8 mouse cellular contexts compared by ENCODE assay signal in genomic region chr14:60784427-60785315, GRCm38 (mm10). TPM values are rescaled to one million over a fixed set of nuclear protein-coding genes. Genes with fewer than 3 reads are reported as not detected.
A peak's percentile ranks its signal among the peaks of the same experiment; 100 is the strongest.
DNase-seq lines count a peak whose midpoint lies in the region; ATAC-seq and TF ChIP-seq lines count a peak whose summit lies in the region.

TSS of gene Mipep (plus strand) at chr14:60784573.

- peaks cover 6% of the 10 kb centered on the region for H3K4me1 ChIP-seq in bone marrow, adult 2 months (ENCODE audit: control insufficient read depth, insufficient read depth, low read length)
- 0 out of 2 replicates have a peak, but pooled peaks cover 7% of the 10 kb centered on the region for H3K4me1 ChIP-seq in embryonic facial prominence, embryonic 15.5 days
- H3K4me1 ChIP-seq in limb, embryonic 14.5 days (ENCODE audit: control insufficient read depth, insufficient read depth, low read length): no peaks in the 10 kb centered on the region
- H3K4me1 ChIP-seq in midbrain, postnatal 0 days (ENCODE audit: insufficient read depth, low read length): no peaks in the 10 kb centered on the region

- TF ChIP-seq CTCF in bone marrow, adult 2 months (IDR thresholded peaks at IDR 0.05; ENCODE audit: control insufficient read depth, insufficient read depth, low read length): peak; percentile 97
- TF ChIP-seq CTCF in midbrain, postnatal 0 days (IDR thresholded peaks at IDR 0.05): peak; percentile 93

- under 1% methylated on average over 61 of the region's 61 CpGs for WGBS in bone marrow, adult 2 months
- under 1% methylated on average over 61 of the region's 61 CpGs for WGBS in embryonic facial prominence, embryonic 15.5 days
- WGBS in limb, embryonic 14.5 days: under 1% methylated on average over 55 of the region's 61 CpGs
- under 1% methylated on average over 61 of the region's 61 CpGs for WGBS in midbrain, postnatal 0 days

- H3K4me2 ChIP-seq in embryonic facial prominence, embryonic 15.5 days (replicated peaks): peak within 1 kb of the TSS; percentile 73
- H3K4me2 ChIP-seq in limb, embryonic 14.5 days (replicated peaks; ENCODE audit: low read depth, low read length, severe bottlenecking): peak within 1 kb of the TSS; percentile 75
- H3K4me2 ChIP-seq in midbrain, postnatal 0 days (ENCODE audit: low read depth, low read length, poor library complexity, severe bottlenecking): peak within 1 kb of the TSS; percentile 67

- peak within 1 kb of the TSS; percentile 53 for H3K27ac ChIP-seq in bone marrow, adult 2 months (ENCODE audit: control insufficient read depth, insufficient read depth, low read depth, low read length, poor library complexity)
- no peak within 1 kb of the TSS; the same call in 1 of the 2 replicates for H3K27ac ChIP-seq in embryonic facial prominence, embryonic 15.5 days (replicated peaks)
- H3K27ac ChIP-seq in limb, embryonic 14.5 days (replicated peaks; ENCODE audit: low read depth, low read length): 0 out of 2 replicates have a peak within 1 kb of the TSS, but pooled peaks have one; percentile 33
- H3K27ac ChIP-seq in midbrain, postnatal 0 days (ENCODE audit: low read depth, low read length): peak within 1 kb of the TSS; percentile 52; the same call in 1 of the 2 replicates

- peak; percentile 93 for DNase-seq in 416B (ENCODE audit: low read depth)
- peak; percentile 86 for DNase-seq in heart, adult 8-10 months (ENCODE audit: low spot score)
- DNase-seq in kidney, adult 9 months: peak; percentile 89
- DNase-seq in limb, embryonic 14.5 days (ENCODE audit: low spot score): peak; percentile 89
- DNase-seq in midbrain, postnatal 0 days (ENCODE audit: low spot score): peak; percentile 94
- peak; percentile 70 to 80 for DNase-seq in spleen, postnatal 14 days (ENCODE audit: low spot score in 2 of 2)

- H3K4me3 ChIP-seq in bone marrow, adult 2 months (replicated peaks; ENCODE audit: control insufficient read depth, low read depth, low read length): peak within 1 kb of the TSS; percentile 70
- H3K4me3 ChIP-seq in embryonic facial prominence, embryonic 15.5 days (replicated peaks): peak within 1 kb of the TSS; percentile 79
- peak within 1 kb of the TSS; percentile 73 for H3K4me3 ChIP-seq in limb, embryonic 14.5 days (replicated peaks; ENCODE audit: low read length)
- peak within 1 kb of the TSS; percentile 59 for H3K4me3 ChIP-seq in midbrain, postnatal 0 days (ENCODE audit: low read depth, low read length)

- H3K9me3 ChIP-seq in embryonic facial prominence, embryonic 15.5 days (replicated peaks): no peaks in the 10 kb centered on the region
- no peaks in the 10 kb centered on the region for H3K9me3 ChIP-seq in limb, embryonic 14.5 days (ENCODE audit: control insufficient read depth, low read length)
- no peaks in the 10 kb centered on the region for H3K9me3 ChIP-seq in midbrain, postnatal 0 days (ENCODE audit: low read length)

- H3K9ac ChIP-seq in embryonic facial prominence, embryonic 15.5 days: peak within 1 kb of the TSS; percentile 64
- peak within 1 kb of the TSS; percentile 78 for H3K9ac ChIP-seq in limb, embryonic 14.5 days (ENCODE audit: low read depth, low read length, severe bottlenecking)
- H3K9ac ChIP-seq in midbrain, postnatal 0 days (replicated peaks; ENCODE audit: low read length, poor library complexity, severe bottlenecking): peak within 1 kb of the TSS; percentile 61

- ATAC-seq in embryonic facial prominence, embryonic 15.5 days (ENCODE audit: insufficient number of reproducible peaks, low FRiP score, low TSS enrichment, low read depth): peak; percentile 85
- ATAC-seq in limb, embryonic 14.5 days (ENCODE audit: low FRiP score, low read depth): peak; percentile 88
- ATAC-seq in midbrain, postnatal 0 days (ENCODE audit: low FRiP score): peak; percentile 88

- peaks cover 9% of the 10 kb centered on the region; the same call in 1 of the 2 replicates for H3K36me3 ChIP-seq in embryonic facial prominence, embryonic 15.5 days
- H3K36me3 ChIP-seq in limb, embryonic 14.5 days (ENCODE audit: control insufficient read depth, insufficient read depth, low read length): peaks cover 3% of the 10 kb centered on the region; the same call in 1 of the 2 replicates
- H3K36me3 ChIP-seq in midbrain, postnatal 0 days (ENCODE audit: insufficient read depth, low read length): no peaks in the 10 kb centered on the region

- TF ChIP-seq POLR2A in bone marrow, adult 2 months (IDR thresholded peaks at IDR 0.05; ENCODE audit: borderline replicate concordance, control insufficient read depth, low read depth, low read length): peak; percentile 25; the same call in 1 of the 2 replicates
- TF ChIP-seq POLR2A in limb, embryonic 14.5 days (IDR thresholded peaks at IDR 0.05; ENCODE audit: borderline replicate concordance, extremely low read depth, insufficient read depth, insufficient read length): 0 out of 2 replicates have a peak, but pooled peaks have one; percentile 29

- no peaks in the 10 kb centered on the region for H3K27me3 ChIP-seq in embryonic facial prominence, embryonic 15.5 days
- H3K27me3 ChIP-seq in limb, embryonic 14.5 days (ENCODE audit: control insufficient read depth, insufficient read depth, low read length): no peaks in the 10 kb centered on the region
- no peaks in the 10 kb centered on the region for H3K27me3 ChIP-seq in midbrain, postnatal 0 days (ENCODE audit: insufficient read depth, low read length)

RNA-seq across cellular contexts. Expression of gene Mipep, which starts in this region (rescaled TPM):
- 3.1 and 3.4 TPM in 2 replicates for polyA plus RNA-seq in bone marrow, adult 2 months (2011; ENCODE audit: insufficient read depth, insufficient read length, low replicate concordance, missing spikeins)
- polyA plus RNA-seq in embryonic facial prominence, embryonic 15.5 days (2015; fragmentation: Nextera tagmentation; extraction: Ambion mirVana): 20.0 and 24.3 TPM in 2 replicates
- 10 to 100 TPM; 70.6 to 75.9 (median 73.6) TPM for total RNA-seq in heart, adult 8-10 months (2022)
- polyA plus RNA-seq in limb, embryonic 14.5 days (2012; rRNA removed): 12.5 and 13.1 TPM in 2 replicates
- polyA plus RNA-seq in limb, embryonic 14.5 days (2014; fragmentation: Nextera tagmentation; extraction: Ambion mirVana): 21.4 and 22.9 TPM in 2 replicates
- total RNA-seq in midbrain, postnatal 0 days (2014; rRNA removed): 23.6 and 32.1 TPM in 2 replicates
- 16.7 and 17.1 TPM in 2 replicates for polyA plus RNA-seq in midbrain, postnatal 0 days (2015; fragmentation: Nextera tagmentation; extraction: Ambion mirVana)
